32 mouse cellular contexts compared by ENCODE assay signal in genomic region chr4:117972999-117973398, GRCm38 (mm10). TPM values are rescaled to one million over a fixed set of nuclear protein-coding genes. Genes with fewer than 3 reads are reported as not detected.
DNase-seq lines count a peak whose midpoint lies in the region; ATAC-seq and TF ChIP-seq lines count a peak whose summit lies in the region.
"Had no signal": no experiment of that assay in that cellular context is flagged by ENCODE, and none has a peak within 500 bp of the region (broad histone marks: within the 10 kb centered on the region; RNA-seq: fewer than 3 reads in every experiment).

No protein-coding gene starts in this region.

- no peak for TF ChIP-seq CTCF in stomach, postnatal 0 days (IDR thresholded peaks at IDR 0.05; ENCODE audit: low read depth)

- H3K4me2 ChIP-seq in hindbrain, embryonic 12.5 days (replicated peaks): no peak overlapping the region
- no peak overlapping the region for H3K4me2 ChIP-seq in stomach, postnatal 0 days (replicated peaks; ENCODE audit: low read depth)
- H3K4me2 ChIP-seq in midbrain, embryonic 16.5 days (ENCODE audit: low read length): no peak overlapping the region
- H3K4me2 ChIP-seq: hindbrain, embryonic 15.5 days; limb, embryonic 12.5 days; liver, embryonic 13.5 days; midbrain, embryonic 13.5 days; neural tube, embryonic 15.5 days had no signal

- 51% methylated on average over 10 of the region's 10 CpGs for WGBS in hindbrain, embryonic 10.5 days
- 57% methylated on average over 10 of the region's 10 CpGs for WGBS in hindbrain, embryonic 12.5 days
- 42% methylated on average over 10 of the region's 10 CpGs for WGBS in embryonic facial prominence, embryonic 10.5 days
- WGBS in stomach, postnatal 0 days: 49% methylated on average over 10 of the region's 10 CpGs
- 61% methylated on average over 10 of the region's 10 CpGs for WGBS in midbrain, embryonic 16.5 days

- no peaks in the 10 kb centered on the region for H3K36me3 ChIP-seq in hindbrain, embryonic 10.5 days
- no peaks in the 10 kb centered on the region for H3K36me3 ChIP-seq in hindbrain, embryonic 12.5 days
- no peaks in the 10 kb centered on the region for H3K36me3 ChIP-seq in embryonic facial prominence, embryonic 10.5 days (replicated peaks)
- H3K36me3 ChIP-seq in stomach, postnatal 0 days (ENCODE audit: control insufficient read depth, insufficient read depth, low read length): no peaks in the 10 kb centered on the region
- no peaks in the 10 kb centered on the region for H3K36me3 ChIP-seq in midbrain, embryonic 16.5 days (ENCODE audit: control insufficient read depth, insufficient read depth, low read length)
- H3K36me3 ChIP-seq: hindbrain, embryonic 15.5 days; limb, embryonic 12.5 days; liver, embryonic 13.5 days; midbrain, embryonic 13.5 days; neural tube, embryonic 15.5 days had no signal

- H3K4me3 ChIP-seq in hindbrain, embryonic 10.5 days: no peak overlapping the region
- no peak overlapping the region for H3K4me3 ChIP-seq in hindbrain, embryonic 12.5 days
- no peak overlapping the region for H3K4me3 ChIP-seq in embryonic facial prominence, embryonic 10.5 days
- no peak overlapping the region for H3K4me3 ChIP-seq in stomach, postnatal 0 days (ENCODE audit: low read depth, low read length)
- H3K4me3 ChIP-seq in midbrain, embryonic 16.5 days (ENCODE audit: low read depth, low read length): no peak overlapping the region
- H3K4me3 ChIP-seq: hindbrain, embryonic 15.5 days; limb, embryonic 12.5 days; liver, embryonic 13.5 days; midbrain, embryonic 13.5 days; neural tube, embryonic 15.5 days had no signal

- no peak for TF ChIP-seq EP300 in stomach, postnatal 0 days (optimal IDR thresholded peaks at IDR 0.05)

- no peaks in the 10 kb centered on the region for H3K9me3 ChIP-seq in hindbrain, embryonic 10.5 days
- no peaks in the 10 kb centered on the region for H3K9me3 ChIP-seq in hindbrain, embryonic 12.5 days (replicated peaks)
- H3K9me3 ChIP-seq in embryonic facial prominence, embryonic 10.5 days: no peaks in the 10 kb centered on the region
- no peaks in the 10 kb centered on the region for H3K9me3 ChIP-seq in stomach, postnatal 0 days (ENCODE audit: control insufficient read depth, low read length)
- no peaks in the 10 kb centered on the region for H3K9me3 ChIP-seq in midbrain, embryonic 16.5 days (replicated peaks; ENCODE audit: control insufficient read depth, low read length, poor library complexity, severe bottlenecking)
- H3K9me3 ChIP-seq: G1E; hindbrain, embryonic 15.5 days; limb, embryonic 12.5 days; liver, embryonic 13.5 days; midbrain, embryonic 13.5 days; neural tube, embryonic 15.5 days had no signal

- 0 out of 2 replicates have a peak overlapping the region, but pooled peaks have one; percentile 17 for H3K27ac ChIP-seq in hindbrain, embryonic 10.5 days
- no peak overlapping the region for H3K27ac ChIP-seq in hindbrain, embryonic 12.5 days
- peak overlapping the region; percentile 15; the same call in 1 of the 2 replicates for H3K27ac ChIP-seq in embryonic facial prominence, embryonic 10.5 days (replicated peaks)
- H3K27ac ChIP-seq in stomach, postnatal 0 days (replicated peaks): no peak overlapping the region; the same call in 1 of the 2 replicates
- no peak overlapping the region for H3K27ac ChIP-seq in midbrain, embryonic 16.5 days (ENCODE audit: low read length)
- H3K27ac ChIP-seq: hindbrain, embryonic 15.5 days; kidney, postnatal 0 days; limb, embryonic 12.5 days; liver, embryonic 13.5 days; macrophage; midbrain, embryonic 13.5 days; neural tube, embryonic 15.5 days had no signal

- H3K27me3 ChIP-seq in hindbrain, embryonic 10.5 days (ENCODE audit: insufficient read depth, poor library complexity, severe bottlenecking): no peaks in the 10 kb centered on the region
- H3K27me3 ChIP-seq in hindbrain, embryonic 12.5 days: no peaks in the 10 kb centered on the region
- H3K27me3 ChIP-seq in embryonic facial prominence, embryonic 10.5 days (replicated peaks; ENCODE audit: low read depth, poor library complexity, severe bottlenecking): no peaks in the 10 kb centered on the region
- no peaks in the 10 kb centered on the region for H3K27me3 ChIP-seq in stomach, postnatal 0 days (ENCODE audit: control insufficient read depth, insufficient read depth, low read length)
- H3K27me3 ChIP-seq in midbrain, embryonic 16.5 days (ENCODE audit: control insufficient read depth, insufficient read depth, low read depth, low read length): no peaks in the 10 kb centered on the region
- H3K27me3 ChIP-seq: hindbrain, embryonic 15.5 days; limb, embryonic 12.5 days; liver, embryonic 13.5 days; midbrain, embryonic 13.5 days; neural tube, embryonic 15.5 days; Patski had no signal

- peaks cover 8% of the 10 kb centered on the region for H3K4me1 ChIP-seq in hindbrain, embryonic 10.5 days (replicated peaks)
- no peaks in the 10 kb centered on the region; the same call in 1 of the 2 replicates for H3K4me1 ChIP-seq in hindbrain, embryonic 12.5 days
- H3K4me1 ChIP-seq in embryonic facial prominence, embryonic 10.5 days: peaks cover 43% of the 10 kb centered on the region
- no peaks in the 10 kb centered on the region for H3K4me1 ChIP-seq in stomach, postnatal 0 days (replicated peaks; ENCODE audit: control insufficient read depth, insufficient read depth)
- no peaks in the 10 kb centered on the region for H3K4me1 ChIP-seq in midbrain, embryonic 16.5 days (ENCODE audit: control insufficient read depth, insufficient read depth, low read length)
- H3K4me1 ChIP-seq: hindbrain, embryonic 15.5 days; midbrain, embryonic 13.5 days; neural tube, embryonic 15.5 days had no signal

- DNase-seq in hindbrain, embryonic 10.5 days (ENCODE audit: low spot score): no peak
- peak; percentile 77 for DNase-seq in urinary bladder, postnatal 14 days (ENCODE audit: low spot score)
- no peak for DNase-seq in urinary bladder, adult 2 months (ENCODE audit: low spot score)
- DNase-seq in embryonic facial prominence, embryonic 10.5 days (ENCODE audit: low spot score): peak; percentile 25
- DNase-seq in stomach, postnatal 0 days (ENCODE audit: low spot score): no peak
- DNase-seq in MN1 (ENCODE audit: low spot score): no peak
- DNase-seq: adrenal gland, postnatal 25 days; cerebellum, adult 11-12 months; cerebellum, adult 9-11 months; heart, postnatal 4 days; kidney, adult 18-20 months; layer of hippocampus, postnatal 36 days; liver, embryonic 13.5 days; lung, adult 2 months; lung, postnatal 10 days; retina, postnatal 1 day; right cerebral cortex, postnatal 14 days; thymus, adult 2 months; thymus, postnatal 36 days had no signal

- no peak overlapping the region for H3K9ac ChIP-seq in hindbrain, embryonic 12.5 days
- H3K9ac ChIP-seq in stomach, postnatal 0 days (ENCODE audit: low read length): no peak overlapping the region
- no peak overlapping the region for H3K9ac ChIP-seq in midbrain, embryonic 16.5 days (ENCODE audit: low read depth, low read length)
- H3K9ac ChIP-seq: hindbrain, embryonic 15.5 days; limb, embryonic 12.5 days; liver, embryonic 13.5 days; midbrain, embryonic 13.5 days; neural tube, embryonic 15.5 days had no signal

- no peak for ATAC-seq in hindbrain, embryonic 12.5 days (ENCODE audit: low FRiP score)
- peak; percentile 15; the same call in 1 of the 2 replicates for ATAC-seq in stomach, postnatal 0 days (ENCODE audit: low FRiP score, low TSS enrichment)
- no peak for ATAC-seq in midbrain, embryonic 16.5 days
- ATAC-seq: CD4-positive, CD25-positive, alpha-beta regulatory T cell, adult 4 months; forebrain, embryonic 16.5 days; inflammation-experienced regulatory T-cells, adult 6 months; midbrain, embryonic 13.5 days; Patski had no signal

RNA-seq across cellular contexts. Expression of gene Artn, which starts 43.4 kb away (rescaled TPM):
- polyA plus RNA-seq in hindbrain, embryonic 10.5 days (2016; fragmentation: Nextera tagmentation; extraction: Ambion mirVana): 1.4 and 1.8 TPM in 2 replicates
- 1.7 and 2.3 TPM in 2 replicates for polyA plus RNA-seq in hindbrain, embryonic 12.5 days (2016; fragmentation: Nextera tagmentation; extraction: Ambion mirVana)
- 7.2 and 7.8 TPM in 2 replicates for polyA plus RNA-seq in urinary bladder, adult 2 months (2012; rRNA removed)
- polyA plus RNA-seq in embryonic facial prominence, embryonic 10.5 days (2016; fragmentation: Nextera tagmentation; extraction: Ambion mirVana): 3.1 and 6.7 TPM in 2 replicates
- polyA plus RNA-seq in stomach, postnatal 0 days (2015; fragmentation: Nextera tagmentation; extraction: Ambion mirVana): 3.8 TPM in 2 replicates
- 0.75 and 0.92 TPM in 2 replicates for polyA plus RNA-seq in midbrain, embryonic 16.5 days (2015; fragmentation: Nextera tagmentation; extraction: Ambion mirVana)
- polyA plus RNA-seq: CD4-positive, CD25-positive, alpha-beta regulatory T cell, adult 4 months; G1E; inflammation-experienced regulatory T-cells, adult 6 months; macrophage; Patski had no signal

RNA-seq across cellular contexts. Expression of gene Ipo13, which starts 58.2 kb away (rescaled TPM):
- 71.1 and 79.5 TPM in 2 replicates for polyA plus RNA-seq in hindbrain, embryonic 10.5 days (2016; fragmentation: Nextera tagmentation; extraction: Ambion mirVana)
- polyA plus RNA-seq in hindbrain, embryonic 12.5 days (2016; fragmentation: Nextera tagmentation; extraction: Ambion mirVana): 62.2 and 65.5 TPM in 2 replicates
- 40.0 and 40.5 TPM in 2 replicates for polyA plus RNA-seq in urinary bladder, adult 2 months (2012; rRNA removed)
- polyA plus RNA-seq in embryonic facial prominence, embryonic 10.5 days (2016; fragmentation: Nextera tagmentation; extraction: Ambion mirVana): 62.8 and 72.3 TPM in 2 replicates
- 21.5 and 24.6 TPM in 2 replicates for polyA plus RNA-seq in stomach, postnatal 0 days (2015; fragmentation: Nextera tagmentation; extraction: Ambion mirVana)
- 66.9 and 69.5 TPM in 2 replicates for polyA plus RNA-seq in midbrain, embryonic 16.5 days (2015; fragmentation: Nextera tagmentation; extraction: Ambion mirVana)

Comparison
In these comparisons a context has a peak if more than half of its experiments do, and no peak if none do; other contexts are left out.
1. DNase-seq: peak in urinary bladder, postnatal 14 days (single experiment) and embryonic facial prominence, embryonic 10.5 days (single experiment); none in hindbrain, embryonic 10.5 days (single experiment), urinary bladder, adult 2 months (single experiment), stomach, postnatal 0 days (single experiment) and MN1 (single experiment).
2. H3K27ac ChIP-seq: peak in hindbrain, embryonic 10.5 days (single experiment) and embryonic facial prominence, embryonic 10.5 days (single experiment); none in hindbrain, embryonic 12.5 days (single experiment), stomach, postnatal 0 days (single experiment) and midbrain, embryonic 16.5 days (single experiment).